Mouse (Mus musculus) CD8-positive naive resting alpha-beta T cell, adult 2 months (primary cell): Measurements from ENCODE around the gene Ccrl2.

Experiments
- DNase-seq, 2 experiments: peaks; one replicate each; pipeline ENCODE4 v3.0.0; 2022; ENCODE audit warnings: low read depth in 2 of 2, low spot score in 2 of 2

The Ccrl2 gene

DNA sequence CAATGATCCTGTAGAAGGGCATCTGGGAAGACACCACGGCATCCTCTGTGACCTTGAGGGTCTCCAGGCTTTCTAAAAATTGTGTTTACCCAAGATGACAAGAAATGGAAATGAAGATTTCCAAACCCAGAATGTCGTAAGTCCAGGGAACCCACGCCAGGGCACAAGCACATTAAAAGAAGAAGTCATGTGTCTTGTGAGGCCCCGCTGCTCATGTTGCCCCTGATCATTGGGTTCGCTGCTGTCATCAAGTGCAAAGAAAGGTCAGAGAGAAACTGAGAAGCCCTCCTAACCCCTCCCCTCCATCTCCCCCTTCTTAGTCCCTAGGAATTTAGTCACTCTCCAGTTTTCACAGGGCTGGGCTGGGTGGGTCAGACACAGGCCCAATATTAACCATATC lies 5.5 kb upstream of the Ccrl2 start:
- DNase-seq = no peak

DNA sequence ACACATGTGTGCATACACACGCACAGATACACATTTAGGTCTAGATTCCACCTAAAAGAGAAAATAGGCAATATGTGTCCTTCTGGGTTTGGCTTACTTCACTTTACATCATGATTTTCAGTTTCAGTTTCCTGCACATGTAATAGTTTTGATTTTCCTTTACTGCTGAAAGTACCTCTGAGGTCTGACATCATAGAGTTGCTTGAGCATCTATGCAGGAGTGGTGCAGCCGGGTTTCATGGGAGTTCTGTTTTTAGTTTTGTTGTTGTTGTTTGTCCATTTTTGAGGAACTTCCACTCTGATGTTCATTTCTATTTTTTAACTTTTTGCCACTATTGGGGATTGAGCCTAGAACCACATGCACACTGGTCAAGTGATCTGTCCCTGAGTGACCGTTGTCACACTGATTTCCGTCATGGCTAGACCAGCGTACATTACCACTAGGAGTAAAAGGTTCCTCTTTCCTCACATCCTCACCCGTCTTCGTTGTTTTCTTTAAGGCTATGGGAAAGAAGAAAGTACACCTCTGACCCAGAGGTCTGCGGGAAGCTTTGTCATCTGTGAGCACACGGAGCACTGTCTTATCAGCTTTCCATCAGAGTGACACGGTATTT lies 1.7 kb upstream of the Ccrl2 start:
- no peak for DNase-seq

DNA sequence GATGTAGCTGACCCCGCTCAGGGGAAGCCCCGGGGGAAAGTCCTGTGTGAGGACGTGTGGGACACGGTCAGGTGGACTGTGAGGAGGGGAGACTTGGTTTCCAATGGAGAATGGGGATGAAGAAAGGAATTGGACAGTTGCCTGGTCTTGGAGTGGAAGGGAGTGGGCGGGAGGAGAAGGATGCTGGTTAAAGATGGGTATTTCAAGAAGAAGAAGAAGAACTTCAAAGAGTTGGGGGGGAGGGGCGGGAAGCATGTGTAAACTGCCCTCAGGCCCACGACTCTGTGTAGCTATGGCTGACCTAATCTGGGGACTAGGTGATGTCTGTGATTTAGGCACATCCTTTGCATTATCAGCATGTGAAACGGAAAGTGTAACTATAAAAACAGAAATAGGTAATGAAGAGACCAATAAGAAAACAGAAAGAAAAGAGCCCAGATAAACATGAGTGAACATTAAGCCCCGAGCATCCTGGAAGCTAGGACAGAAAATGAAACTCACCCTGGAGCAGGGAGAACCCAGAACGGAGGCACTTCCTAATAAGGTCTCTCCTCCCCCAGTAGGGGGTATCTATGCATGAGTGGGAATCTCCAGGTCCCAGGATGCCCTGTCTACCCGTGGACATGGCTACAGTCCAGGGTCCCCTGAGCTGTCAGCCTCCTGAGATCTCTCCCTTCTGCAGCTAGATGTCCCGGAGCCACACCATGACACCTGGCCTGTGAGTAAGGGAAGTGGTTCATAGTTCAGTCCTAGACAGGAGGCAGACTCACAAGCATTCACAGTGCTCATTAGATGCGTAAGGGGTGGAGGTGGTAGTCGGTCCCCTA lies 438 bp upstream of the Ccrl2 start:
- DNase-seq = no peak

DNA sequence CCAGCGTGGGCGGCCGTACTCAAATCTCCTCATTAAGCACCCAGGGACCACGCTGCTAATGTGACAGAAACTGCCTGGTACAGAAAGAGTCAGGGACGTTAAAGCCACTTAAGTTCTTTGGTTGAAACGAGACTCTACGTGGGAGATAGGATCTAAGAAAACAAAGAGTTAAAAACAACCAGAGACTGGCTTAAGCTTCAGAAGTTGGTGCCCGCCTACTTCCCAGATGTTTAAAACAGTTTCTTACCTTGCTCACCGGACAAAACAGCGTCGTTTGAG lies 861 bp downstream of the Ccrl2 start:
- DNase-seq = no peak

DNA sequence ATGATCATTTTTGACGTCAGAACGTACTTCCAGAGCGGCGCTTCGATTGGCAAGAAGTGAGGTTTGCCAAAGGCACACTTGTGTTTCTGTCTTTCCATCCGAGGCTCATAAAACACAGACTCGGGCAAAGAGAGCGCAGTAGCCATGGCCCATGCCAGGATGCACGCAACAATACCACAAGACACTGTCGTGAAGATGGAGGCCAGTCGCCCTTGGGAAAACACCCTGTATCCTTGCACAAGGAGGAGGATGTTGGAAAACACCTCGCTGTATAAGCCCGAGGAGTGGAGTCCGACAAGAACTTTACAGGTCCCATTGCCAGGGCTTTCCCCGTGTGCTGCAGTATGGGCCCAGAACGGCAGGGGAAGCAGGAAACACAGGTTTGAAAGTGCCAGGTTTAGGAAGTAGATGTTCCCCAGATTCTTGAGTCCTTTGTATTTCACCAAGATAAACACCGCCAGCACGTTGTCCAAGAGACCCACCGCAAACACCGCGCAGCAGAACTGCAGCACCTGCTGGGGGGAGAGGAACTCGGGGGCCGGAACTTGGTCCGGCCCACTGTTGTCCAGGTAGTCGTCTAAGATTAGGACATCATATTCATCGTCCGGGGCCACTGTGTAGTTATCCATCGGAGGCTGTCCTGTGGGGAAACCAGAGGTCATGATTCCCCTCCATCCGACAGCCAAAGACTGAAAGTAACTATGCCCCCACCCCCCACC lies 1.4 kb downstream of the Ccrl2 start:
- DNase-seq = peak in 1 of 2 experiments; percentile 4

DNA sequence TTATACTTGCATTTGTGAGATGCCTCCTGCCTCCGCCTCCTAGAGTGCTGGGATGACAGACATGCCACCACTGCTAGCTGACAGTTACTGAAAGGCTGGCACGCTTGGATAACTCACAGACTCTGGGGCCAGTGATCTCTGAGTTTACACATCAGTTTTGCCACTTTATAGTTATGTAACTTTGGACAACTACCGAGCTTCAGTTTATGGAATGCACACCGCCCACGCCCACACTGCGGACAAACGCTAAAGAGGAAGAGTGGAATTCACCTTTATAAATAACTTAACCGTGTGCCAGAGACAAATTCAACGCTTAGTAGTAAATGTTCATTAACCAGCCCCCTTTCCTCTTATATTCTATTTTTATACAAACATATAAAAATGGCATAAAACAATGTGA lies 2.4 kb downstream of the Ccrl2 start:
- DNase-seq = no peak

DNA sequence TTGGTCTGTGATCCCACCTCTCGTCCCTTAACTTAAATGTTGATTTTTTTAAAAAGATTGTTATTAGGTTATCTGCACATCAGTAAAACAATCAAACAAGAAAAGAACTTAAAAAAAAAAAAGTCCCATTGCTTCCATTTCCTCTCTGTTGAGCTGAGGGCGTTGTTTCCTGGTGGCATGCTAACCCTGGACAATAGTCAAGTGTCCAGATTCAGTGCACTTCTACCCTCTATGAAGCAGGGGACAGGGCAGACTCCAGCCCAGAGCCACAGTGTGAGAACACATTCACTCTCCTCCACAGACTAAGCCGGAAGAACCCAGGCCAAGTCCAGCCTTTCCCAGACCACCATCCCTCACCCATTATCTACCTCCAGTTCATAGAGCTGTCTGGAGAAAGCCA lies 8.9 kb downstream of the Ccrl2 start:
- DNase-seq = no peak

DNA sequence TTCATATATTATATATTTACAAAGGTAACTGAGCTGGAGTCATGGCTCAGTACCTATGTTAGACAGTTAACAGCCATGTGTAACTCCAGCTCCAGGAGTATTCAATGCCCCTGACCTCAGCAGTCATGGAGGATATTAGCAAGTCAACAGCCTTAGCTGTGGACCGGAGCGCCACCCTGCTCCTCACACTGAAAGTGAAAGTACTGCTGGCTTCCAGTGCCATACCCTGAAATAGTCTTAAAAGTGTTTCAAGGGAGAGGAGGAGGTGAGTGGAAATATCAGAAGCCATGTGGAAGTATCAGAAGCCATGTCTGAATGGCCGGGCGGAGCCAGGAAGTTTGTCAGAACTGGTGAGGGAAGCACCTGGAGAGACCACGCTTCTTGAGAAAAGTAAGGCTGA lies 10.1 kb downstream of the Ccrl2 start:
- DNase-seq = no peak

DNA sequence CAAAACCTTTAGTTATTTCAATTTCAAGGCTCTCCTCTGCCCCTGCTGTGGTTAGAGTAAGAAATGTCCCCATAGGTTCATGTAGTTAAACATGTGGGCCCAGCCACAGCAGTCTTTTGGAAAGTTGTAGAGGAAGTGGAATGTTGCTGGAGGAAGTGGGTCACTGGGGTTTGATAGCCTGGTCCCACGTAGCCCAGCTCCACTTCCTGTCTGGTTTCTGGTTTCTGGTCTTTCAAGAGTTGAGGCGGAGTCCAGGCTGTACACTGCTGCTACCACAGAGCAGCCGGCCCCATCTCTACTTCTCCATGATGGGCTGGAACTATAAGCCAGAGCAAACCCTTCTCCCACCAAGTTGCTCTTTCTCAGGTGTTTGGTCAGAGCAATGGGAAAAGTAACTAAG lies 11.1 kb downstream of the Ccrl2 start:
- no peak for DNase-seq

DNA sequence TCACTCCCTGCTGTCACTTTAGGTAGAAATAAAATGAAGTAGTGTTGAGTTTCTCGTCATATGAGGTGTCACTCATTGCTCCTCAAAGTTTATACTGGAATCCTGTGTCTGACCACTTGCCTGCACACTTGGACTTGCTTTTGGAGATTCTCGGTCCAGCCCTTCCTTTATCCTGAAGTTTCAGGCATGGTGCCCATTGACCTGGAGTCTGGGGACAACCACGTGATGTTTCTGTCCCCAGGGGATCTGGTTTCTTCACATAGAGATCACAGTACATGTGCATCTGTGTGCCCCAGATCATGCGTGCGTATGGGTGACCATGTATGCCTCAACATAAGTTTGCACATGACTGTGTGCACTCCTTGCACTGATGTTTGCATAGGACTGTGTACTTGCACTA lies 15.1 kb downstream of the Ccrl2 start:
- no peak for DNase-seq

DNA sequence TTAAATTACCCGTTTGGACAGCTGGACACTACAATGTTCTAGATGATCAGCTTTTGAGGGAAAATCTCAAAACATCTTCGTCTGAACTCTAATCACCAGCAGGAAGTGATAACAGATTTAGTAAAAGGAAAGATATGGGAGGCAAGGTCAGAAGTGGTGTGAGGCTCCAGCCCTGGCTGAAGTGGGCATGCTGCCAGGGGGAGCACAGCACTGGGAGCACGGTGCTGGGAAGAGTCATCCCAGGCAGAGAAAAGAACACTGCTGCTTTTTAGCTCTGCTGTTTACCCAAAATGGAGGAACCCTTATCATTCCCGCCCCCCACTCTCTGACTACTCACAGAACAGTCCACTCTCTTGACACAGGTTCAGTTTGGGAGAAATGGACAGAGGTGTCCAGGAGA lies 17.4 kb downstream of the Ccrl2 start:
- DNase-seq = no peak

DNA sequence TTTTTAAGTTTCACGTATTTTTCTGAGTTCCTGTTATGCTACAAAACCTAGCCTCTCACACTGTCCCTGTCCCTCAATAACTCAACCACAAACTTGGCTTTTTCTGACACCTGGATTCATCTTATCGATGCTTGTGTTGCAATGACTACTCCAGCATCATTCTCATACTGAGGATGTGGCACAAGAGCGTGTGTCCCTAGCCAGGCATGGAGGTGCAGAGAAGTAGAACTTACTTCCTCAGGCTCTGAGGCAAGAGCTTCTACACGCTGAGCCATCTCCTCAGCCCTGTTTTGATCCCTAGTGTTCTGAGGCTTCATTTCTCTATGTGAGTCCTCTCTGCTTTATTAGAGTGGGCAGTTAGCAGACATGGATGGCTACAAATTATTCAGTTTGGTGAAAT lies 23.6 kb downstream of the Ccrl2 start:
- no peak for DNase-seq

DNA sequence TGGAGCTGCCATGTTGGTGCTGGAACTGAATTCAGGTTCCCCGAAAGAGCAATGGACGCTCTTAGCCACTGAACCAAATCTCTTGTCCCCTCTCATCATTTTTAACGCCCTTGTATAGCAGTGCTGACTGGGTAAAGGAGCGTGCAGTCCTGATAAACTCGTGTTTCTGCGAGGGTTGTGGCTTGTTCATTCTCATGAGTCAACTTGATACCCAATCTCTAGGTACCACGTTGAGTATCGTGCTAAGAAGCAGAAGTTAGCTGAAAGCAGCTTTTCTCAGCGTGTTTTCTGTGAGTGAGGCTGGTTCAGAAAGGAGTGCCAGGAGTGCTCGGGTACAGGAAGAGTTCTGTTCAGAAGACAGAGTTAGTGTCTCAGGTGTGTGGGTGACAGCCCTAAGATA lies 30.5 kb downstream of the Ccrl2 start:
- DNase-seq = no peak

DNA sequence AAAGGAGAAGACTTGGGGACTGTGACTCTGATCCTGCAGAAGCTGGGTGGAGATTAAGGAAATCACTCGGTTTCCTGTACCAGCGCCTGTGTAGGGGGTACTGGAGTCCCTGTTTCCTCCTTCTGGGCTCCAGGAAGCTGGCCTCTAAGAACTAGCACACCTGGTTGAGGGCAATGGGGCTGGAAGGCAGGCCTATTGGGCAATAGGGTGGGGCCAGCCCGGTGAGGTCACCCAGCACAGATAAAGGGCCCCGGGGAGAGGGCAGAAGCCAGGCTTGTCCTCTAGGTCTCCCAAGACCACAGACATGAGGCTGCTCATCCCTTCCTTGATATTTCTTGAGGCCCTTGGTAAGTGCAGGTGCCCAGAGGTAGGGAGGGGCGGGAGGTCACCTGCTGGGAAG lies 38.3 kb downstream of the Ccrl2 start, which contains the start of gene Ltf:
Ltf (plus strand) TSS at position 250 of the 400 bp plus-strand sequence.
- no peak for DNase-seq

DNA sequence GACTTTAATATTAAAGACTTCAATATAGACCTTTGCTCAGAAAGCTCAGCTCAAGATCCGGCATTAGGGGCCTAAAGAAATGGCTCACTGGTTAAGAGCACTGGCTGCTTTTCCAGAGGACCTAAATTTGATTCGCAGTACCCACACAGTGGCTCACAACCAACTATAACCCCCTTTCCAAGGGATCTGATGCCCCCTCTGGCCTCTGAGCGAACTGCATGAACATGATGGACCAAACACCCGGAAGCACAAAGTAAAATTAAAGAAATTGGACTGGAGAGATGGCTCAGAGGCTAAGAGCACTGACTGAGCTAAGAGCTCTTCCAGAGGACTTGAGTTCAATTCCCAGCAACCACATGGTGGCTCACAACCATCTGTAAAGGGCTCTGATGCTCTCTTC lies 41.7 kb downstream of the Ccrl2 start:
- DNase-seq = no peak

DNA sequence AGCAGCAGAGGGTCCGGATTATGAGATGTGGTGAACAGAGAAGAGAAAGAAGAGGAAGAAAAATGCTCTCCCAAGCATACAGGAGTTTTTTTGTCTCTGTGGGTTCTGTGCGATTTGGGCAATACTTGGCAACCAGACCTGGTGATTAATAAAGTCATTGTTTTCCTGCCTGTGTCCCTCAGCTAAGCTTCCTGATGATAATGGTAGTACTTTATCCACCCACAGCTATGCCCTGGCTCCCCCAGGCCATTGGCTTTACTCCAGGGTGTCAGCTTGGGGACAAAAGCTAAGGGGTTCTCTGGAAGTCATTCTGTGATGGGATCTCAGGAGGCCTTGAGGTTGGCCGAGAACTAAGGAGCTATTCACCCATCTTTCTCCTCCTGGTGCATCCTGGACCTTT lies 45.3 kb downstream of the Ccrl2 start:
- DNase-seq = no peak

DNA sequence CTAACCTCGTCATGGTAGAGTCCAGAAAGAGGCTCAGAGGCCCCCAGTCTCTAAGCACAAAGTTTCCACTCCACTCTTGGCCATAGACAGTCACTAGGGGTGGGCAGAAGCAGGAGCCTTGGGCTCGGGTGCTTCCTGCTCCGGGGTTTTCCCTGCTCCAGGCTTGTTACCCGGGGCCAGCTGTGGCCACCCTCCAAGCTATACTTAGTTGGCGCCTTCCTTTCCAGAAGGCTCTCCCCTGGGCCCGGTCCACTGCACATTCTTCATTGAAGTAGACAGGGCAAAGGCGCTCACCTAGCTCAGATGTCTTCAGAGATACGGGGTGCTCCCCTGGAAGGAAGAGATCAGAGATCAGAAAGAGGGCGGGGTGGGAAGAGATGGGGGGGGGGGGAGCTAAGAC lies 45.8 kb downstream of the Ccrl2 start:
- DNase-seq = no peak

DNA sequence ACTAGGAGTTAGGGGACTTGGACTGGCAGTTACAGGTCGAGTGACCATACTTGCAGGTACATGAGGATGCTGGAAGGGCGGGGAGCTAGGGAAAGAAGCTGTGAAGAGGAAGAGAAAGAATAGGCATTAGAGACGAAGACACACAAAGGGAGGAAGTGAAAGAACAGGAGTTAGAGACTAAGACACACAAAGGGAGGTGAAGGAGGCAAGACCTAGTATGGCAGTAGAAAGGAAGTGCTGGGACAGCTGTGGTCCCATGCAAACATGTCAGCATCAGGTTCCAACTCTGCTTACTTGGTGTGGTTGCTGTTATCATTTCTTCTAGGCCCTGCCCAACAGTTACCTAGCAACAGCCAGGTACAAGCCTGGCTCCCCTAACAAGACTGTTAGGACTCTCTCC lies 47.6 kb downstream of the Ccrl2 start:
- DNase-seq = no peak

DNA sequence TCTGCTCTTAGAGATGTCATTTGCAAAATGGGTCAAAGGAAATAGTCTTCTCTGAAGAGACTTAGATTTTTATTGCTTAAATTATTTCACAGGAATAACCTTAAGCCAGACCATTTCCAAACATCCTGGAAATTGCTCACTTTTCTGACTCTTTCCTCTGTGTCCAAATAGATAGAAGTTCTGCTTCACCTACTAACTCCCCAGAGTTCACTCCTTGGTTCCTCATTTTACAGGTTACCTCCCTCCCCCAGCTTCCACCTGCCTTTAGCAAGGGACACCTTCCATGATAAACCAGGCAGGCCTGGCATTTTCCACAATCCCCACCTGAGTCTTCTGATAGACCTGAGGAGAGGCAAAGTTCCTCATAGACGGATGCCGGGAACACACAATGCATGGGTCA lies 50.8 kb downstream of the Ccrl2 start:
- no peak for DNase-seq
